Mouse (Mus musculus): ENCODE measurements around the gene Piga. TPM values are rescaled to one million over a fixed set of nuclear protein-coding genes. Genes with fewer than 3 reads are reported as not detected.

The Piga gene
- 3.2 and 3.4 TPM in 2 replicates for polyA plus RNA-seq (2012; rRNA removed)

DNA sequence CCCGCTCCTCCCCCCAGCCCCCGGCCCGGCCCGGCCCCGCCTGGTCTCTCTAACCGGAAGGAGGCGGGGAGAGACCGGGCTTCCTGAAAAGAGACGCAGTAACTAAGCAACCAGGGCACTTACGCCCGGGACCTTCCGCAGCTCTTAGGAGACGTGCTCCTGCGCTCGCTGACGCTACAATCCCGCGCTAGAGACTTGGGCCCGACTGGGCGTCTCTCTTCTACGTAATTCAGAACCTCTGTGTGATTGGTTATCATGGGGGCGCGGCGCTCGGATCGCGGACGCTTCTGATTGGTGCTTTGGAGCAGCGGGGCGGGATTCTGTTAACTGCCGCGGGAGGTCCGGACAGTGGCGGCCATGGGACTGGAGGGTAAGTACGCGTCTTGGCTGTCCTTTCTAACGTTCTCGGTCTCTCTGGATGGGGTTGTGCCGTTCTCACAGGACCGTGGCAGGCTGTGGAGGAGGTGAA is at the start of gene Piga:
Gene Piga, plus strand, starts transcription at position 317 of the 469 bp plus-strand sequence.
- Histone ChIP-seq H3K27ac (ENCODE audit: insufficient read depth, low read depth, low read length) (peak within 1 kb of the TSS; percentile 27), H3K36me3 (ENCODE audit: control insufficient read depth, insufficient read depth, low read length) (peaks cover 9% of the 10 kb centered on the region), H3K4me1 (ENCODE audit: control insufficient read depth, insufficient read depth, insufficient read length, low read length) (no peaks in the 10 kb centered on the region), H3K4me3 (ENCODE audit: low read depth, low read length) (peak within 1 kb of the TSS; percentile 88), H3K27me3 (ENCODE audit: control insufficient read depth, insufficient read depth, low read length) (no peaks in the 10 kb centered on the region)
- TF ChIP-seq POLR2A (IDR thresholded peaks at IDR 0.05; ENCODE audit: low read depth, low read length) = peak; percentile 52
- no peak for TF ChIP-seq CTCF (IDR thresholded peaks at IDR 0.05; ENCODE audit: extremely low read depth, insufficient read length, insufficient replicate concordance, low read depth, low read length)
- WGBS = 24% methylated on average over 40 of the region's 40 CpGs

DNA sequence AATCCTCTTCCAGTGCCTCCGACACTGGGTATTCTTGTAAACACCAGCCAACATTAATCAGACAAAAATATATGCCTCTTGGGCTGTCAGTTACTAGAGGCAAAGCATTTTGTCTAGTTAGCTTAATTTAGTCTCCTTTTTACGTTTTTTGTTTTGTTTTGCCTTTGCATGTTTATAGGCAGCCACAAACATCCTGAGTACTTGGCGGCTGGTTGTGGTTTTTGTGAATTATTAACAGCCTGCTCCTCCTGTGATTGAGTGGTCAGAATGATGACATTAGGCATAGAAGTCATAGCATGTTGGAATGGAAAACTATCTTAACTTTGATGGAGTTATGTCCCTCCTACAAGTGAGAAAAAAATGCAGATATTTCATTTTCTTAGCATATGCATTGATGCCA is 49.0 kb upstream of the Piga start:
- Histone ChIP-seq H3K36me3 (ENCODE audit: control insufficient read depth, insufficient read depth, low read length) (no peaks in the 10 kb centered on the region), H3K27me3 (ENCODE audit: control insufficient read depth, insufficient read depth, low read length) (no peaks in the 10 kb centered on the region), H3K27ac (ENCODE audit: insufficient read depth, low read depth, low read length) (no peak overlapping the region), H3K4me1 (ENCODE audit: control insufficient read depth, insufficient read depth, insufficient read length, low read length) (no peaks in the 10 kb centered on the region), H3K4me3 (ENCODE audit: low read depth, low read length) (no peak overlapping the region)
- 70% methylated on average over 3 of the region's 3 CpGs for WGBS
- no peak for TF ChIP-seq CTCF (IDR thresholded peaks at IDR 0.05; ENCODE audit: extremely low read depth, insufficient read length, insufficient replicate concordance, low read depth, low read length)
- no peak for TF ChIP-seq POLR2A (IDR thresholded peaks at IDR 0.05; ENCODE audit: low read depth, low read length)

DNA sequence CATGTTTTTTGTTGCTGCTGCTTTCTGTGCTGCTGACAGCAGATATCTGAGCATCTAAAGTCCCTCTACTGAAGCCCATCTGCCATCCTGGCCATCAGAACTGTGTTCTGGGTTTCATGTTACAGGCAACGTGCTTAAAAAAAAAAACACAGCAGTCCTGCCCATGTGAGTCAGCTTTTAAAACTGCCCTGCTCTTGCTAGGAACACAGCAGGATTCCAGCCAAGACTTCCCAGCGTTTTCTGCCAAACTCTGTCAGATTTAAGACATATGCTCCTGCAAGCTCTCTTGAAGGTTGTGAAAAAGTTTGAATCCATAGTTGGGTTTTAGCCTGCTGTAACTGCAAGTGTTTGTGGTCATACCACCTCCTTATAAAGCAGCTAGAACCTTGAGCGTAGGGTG is 46.5 kb upstream of the Piga start, which contains the start of gene Vegfd:
Gene Vegfd, plus strand, starts transcription at position 298 of the 400 bp plus-strand sequence.
- Histone ChIP-seq H3K27ac (ENCODE audit: insufficient read depth, low read depth, low read length) (no peak within 1 kb of the TSS), H3K36me3 (ENCODE audit: control insufficient read depth, insufficient read depth, low read length) (no peaks in the 10 kb centered on the region), H3K4me3 (ENCODE audit: low read depth, low read length) (no peak within 1 kb of the TSS), H3K4me1 (ENCODE audit: control insufficient read depth, insufficient read depth, insufficient read length, low read length) (no peaks in the 10 kb centered on the region), H3K27me3 (ENCODE audit: control insufficient read depth, insufficient read depth, low read length) (no peaks in the 10 kb centered on the region)
- TF ChIP-seq CTCF (IDR thresholded peaks at IDR 0.05; ENCODE audit: extremely low read depth, insufficient read length, insufficient replicate concordance, low read depth, low read length) (no peak), POLR2A (IDR thresholded peaks at IDR 0.05; ENCODE audit: low read depth, low read length) (no peak)
- 34% methylated on average over 3 of the region's 3 CpGs for WGBS

DNA sequence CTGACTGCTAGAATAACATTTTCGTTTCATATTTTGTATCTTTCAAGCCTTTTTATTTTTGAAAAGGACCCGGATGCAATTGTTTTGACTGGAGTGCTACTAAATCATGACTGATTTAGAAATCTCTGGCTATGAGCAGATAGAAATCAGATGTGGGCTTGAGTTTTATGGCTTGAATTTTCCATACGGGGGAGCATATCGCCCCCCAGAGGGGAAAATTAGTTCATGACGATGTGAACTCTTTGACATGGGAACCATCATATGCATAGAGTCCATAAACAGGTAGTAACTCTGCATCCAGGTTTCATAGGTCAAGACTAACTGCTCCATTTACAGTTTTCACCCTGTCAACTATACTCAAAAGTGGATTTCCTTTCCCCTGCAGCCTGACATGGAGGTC is 45.0 kb upstream of the Piga start:
- H3K27me3 ChIP-seq (ENCODE audit: control insufficient read depth, insufficient read depth, low read length) = no peaks in the 10 kb centered on the region
- H3K4me3 ChIP-seq (ENCODE audit: low read depth, low read length) = no peak overlapping the region
- 39% methylated on average over 5 of the region's 5 CpGs for WGBS
- H3K27ac ChIP-seq (ENCODE audit: insufficient read depth, low read depth, low read length) = no peak overlapping the region
- no peaks in the 10 kb centered on the region for H3K36me3 ChIP-seq (ENCODE audit: control insufficient read depth, insufficient read depth, low read length)
- no peak for TF ChIP-seq CTCF (IDR thresholded peaks at IDR 0.05; ENCODE audit: extremely low read depth, insufficient read length, insufficient replicate concordance, low read depth, low read length)
- no peak for TF ChIP-seq POLR2A (IDR thresholded peaks at IDR 0.05; ENCODE audit: low read depth, low read length)
- H3K4me1 ChIP-seq (ENCODE audit: control insufficient read depth, insufficient read depth, insufficient read length, low read length) = no peaks in the 10 kb centered on the region

DNA sequence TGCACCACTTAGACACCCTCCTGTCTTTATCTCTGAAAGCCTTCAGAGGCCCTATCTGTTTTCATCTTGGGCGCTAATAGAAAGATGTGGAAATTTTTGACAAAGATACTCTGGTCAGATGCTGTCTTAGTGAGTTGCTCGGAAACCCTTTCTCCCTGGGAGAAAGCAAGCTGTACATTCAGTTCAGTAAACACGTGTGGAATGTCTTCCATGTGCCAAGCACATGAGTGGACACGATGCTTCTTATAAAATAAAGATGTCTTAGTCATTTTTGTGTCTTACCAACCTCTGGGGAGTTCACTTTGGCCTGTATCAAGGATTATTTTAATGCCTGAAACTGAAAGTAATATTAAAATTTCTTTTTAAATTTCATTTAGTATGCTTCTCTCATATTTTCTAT is 39.9 kb upstream of the Piga start:
- Histone ChIP-seq H3K27ac (ENCODE audit: insufficient read depth, low read depth, low read length) (no peak overlapping the region), H3K27me3 (ENCODE audit: control insufficient read depth, insufficient read depth, low read length) (no peaks in the 10 kb centered on the region), H3K36me3 (ENCODE audit: control insufficient read depth, insufficient read depth, low read length) (no peaks in the 10 kb centered on the region), H3K4me1 (ENCODE audit: control insufficient read depth, insufficient read depth, insufficient read length, low read length) (0 out of 2 replicates have a peak, but pooled peaks cover 4% of the 10 kb centered on the region), H3K4me3 (ENCODE audit: low read depth, low read length) (no peak overlapping the region)
- TF ChIP-seq POLR2A (IDR thresholded peaks at IDR 0.05; ENCODE audit: low read depth, low read length) (no peak), CTCF (IDR thresholded peaks at IDR 0.05; ENCODE audit: extremely low read depth, insufficient read length, insufficient replicate concordance, low read depth, low read length) (no peak)
- WGBS = 78% methylated on average over 4 of the region's 4 CpGs

DNA sequence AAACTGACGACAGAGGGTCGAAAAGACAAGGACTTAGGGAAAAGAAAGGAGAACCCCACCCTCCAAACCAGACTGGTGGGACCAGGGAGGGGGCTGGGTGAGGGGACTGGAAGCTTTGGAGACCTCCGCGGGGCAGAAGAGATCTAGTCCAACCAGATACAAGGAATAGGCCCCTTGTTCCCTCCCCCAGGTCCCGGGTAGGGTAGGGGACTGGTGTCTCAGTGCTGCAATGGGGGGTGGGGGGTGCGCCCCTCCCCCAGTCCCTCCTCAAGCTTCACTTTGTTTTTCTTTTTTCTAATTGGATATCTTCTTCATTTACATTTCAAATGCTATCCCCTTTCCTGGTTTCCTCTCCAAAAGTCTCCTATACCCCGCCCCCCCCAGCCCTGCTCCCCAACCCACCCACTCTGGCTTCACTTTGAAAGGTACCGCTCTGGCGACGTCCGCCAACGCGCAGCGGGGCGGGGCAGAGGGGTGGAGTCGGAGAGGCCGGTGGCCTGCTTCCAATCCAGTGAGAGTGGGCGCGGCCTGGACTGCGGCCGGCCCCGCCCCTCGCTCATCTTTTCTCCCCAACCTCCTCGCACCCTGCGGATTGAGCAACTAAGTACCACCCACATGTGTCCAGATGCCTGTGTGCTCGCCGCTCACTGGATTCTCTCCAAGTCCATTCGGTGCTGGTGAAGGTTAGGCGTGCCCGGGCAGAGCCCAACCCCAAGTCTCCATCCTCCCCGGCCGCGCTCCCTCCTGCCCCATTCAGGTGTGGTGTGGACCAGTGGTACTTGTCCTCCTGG is 37.8 kb upstream of the Piga start:
- peak overlapping the region; percentile 49 for H3K4me3 ChIP-seq (ENCODE audit: low read depth, low read length)
- H3K36me3 ChIP-seq (ENCODE audit: control insufficient read depth, insufficient read depth, low read length) = no peaks in the 10 kb centered on the region
- TF ChIP-seq CTCF (IDR thresholded peaks at IDR 0.05; ENCODE audit: extremely low read depth, insufficient read length, insufficient replicate concordance, low read depth, low read length) (no peak), POLR2A (IDR thresholded peaks at IDR 0.05; ENCODE audit: low read depth, low read length) (no peak)
- H3K27me3 ChIP-seq (ENCODE audit: control insufficient read depth, insufficient read depth, low read length) = no peaks in the 10 kb centered on the region
- 0 out of 2 replicates have a peak, but pooled peaks cover 4% of the 10 kb centered on the region for H3K4me1 ChIP-seq (ENCODE audit: control insufficient read depth, insufficient read depth, insufficient read length, low read length)
- 9% methylated on average over 24 of the region's 33 CpGs for WGBS
- no peak overlapping the region for H3K27ac ChIP-seq (ENCODE audit: insufficient read depth, low read depth, low read length)

DNA sequence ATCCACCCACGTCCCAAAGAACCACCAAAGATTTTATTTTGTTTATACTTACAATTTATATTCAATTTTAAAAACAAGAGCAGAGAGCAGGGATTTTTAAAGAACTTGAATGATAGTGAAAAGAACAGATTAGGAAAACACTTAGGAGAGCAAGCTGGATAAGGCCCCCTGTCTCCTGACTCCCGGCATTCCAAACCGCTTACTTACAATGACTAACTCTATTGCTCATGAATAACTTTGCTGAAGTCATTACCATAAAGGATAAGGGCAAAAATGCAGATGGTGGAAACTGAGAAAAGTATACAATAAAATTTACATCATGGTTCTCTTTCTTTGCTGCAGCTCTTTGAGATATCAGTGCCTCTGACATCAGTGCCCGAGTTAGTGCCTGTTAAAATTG is 25.5 kb upstream of the Piga start:
- no peak overlapping the region for H3K4me3 ChIP-seq (ENCODE audit: low read depth, low read length)
- H3K4me1 ChIP-seq (ENCODE audit: control insufficient read depth, insufficient read depth, insufficient read length, low read length) = no peaks in the 10 kb centered on the region
- TF ChIP-seq POLR2A (IDR thresholded peaks at IDR 0.05; ENCODE audit: low read depth, low read length) (no peak), CTCF (IDR thresholded peaks at IDR 0.05; ENCODE audit: extremely low read depth, insufficient read length, insufficient replicate concordance, low read depth, low read length) (no peak)
- 80% methylated on average over 4 of the region's 4 CpGs for WGBS
- no peaks in the 10 kb centered on the region for H3K27me3 ChIP-seq (ENCODE audit: control insufficient read depth, insufficient read depth, low read length)
- H3K27ac ChIP-seq (ENCODE audit: insufficient read depth, low read depth, low read length) = no peak overlapping the region
- H3K36me3 ChIP-seq (ENCODE audit: control insufficient read depth, insufficient read depth, low read length) = no peaks in the 10 kb centered on the region
